Mouse (Mus musculus) left cerebral cortex, adult 8-10 months (tissue): ENCODE measurements around the gene Gadd45gip1. TPM values are rescaled to one million over a fixed set of nuclear protein-coding genes. Genes with fewer than 3 reads are reported as not detected.

ENCODE experiments used
- DNase-seq, 2 experiments: peaks; one replicate each; pipeline ENCODE4 v3.0.0; 2022; ENCODE audit warnings: low spot score in 2 of 2
- total RNA-seq, 4 experiments: library from RNA; stranded (reverse); gene quantifications; 2 replicates each; pipeline ENCODE4 v1.2.4; 2022

Gene Gadd45gip1
- 10 to 100 TPM; 23.3 to 28.4 (median 24.7) TPM for total RNA-seq

- no peak for DNase-seq
These were observed at the start of gene Gadd45gip1 for GRCm38 (mm10) chr8:84831490-84831889. Gene Gadd45gip1, plus strand, starts transcription at chr8:84831522.

- no peak for DNase-seq
These were observed 49.4 kb upstream of the Gadd45gip1 start for GRCm38 (mm10) chr8:84781686-84782505.

GRCm38 (mm10) chr8:84782680-84783079, 48.6 kb upstream of the Gadd45gip1 start:
- DNase-seq, result no peak

GRCm38 (mm10) chr8:84783198-84783918, 48.0 kb upstream of the Gadd45gip1 start:
- DNase-seq, result no peak

GRCm38 (mm10) chr8:84783919-84784581, 47.3 kb upstream of the Gadd45gip1 start:
- no peak for DNase-seq

- no peak for DNase-seq
These were observed 46.4 kb upstream of the Gadd45gip1 start for GRCm38 (mm10) chr8:84784681-84785505.

GRCm38 (mm10) chr8:84785506-84785755, 45.9 kb upstream of the Gadd45gip1 start:
- DNase-seq, result no peak

- DNase-seq, result no peak
These were observed 45.3 kb upstream of the Gadd45gip1 start for GRCm38 (mm10) chr8:84785756-84786677.

- no peak for DNase-seq
These were observed 44.4 kb upstream of the Gadd45gip1 start for GRCm38 (mm10) chr8:84786801-84787467.

GRCm38 (mm10) chr8:84787523-84788302, 43.6 kb upstream of the Gadd45gip1 start:
- no peak for DNase-seq

GRCm38 (mm10) chr8:84788896-84789295, 42.4 kb upstream of the Gadd45gip1 start:
- DNase-seq, result no peak

- no peak for DNase-seq
These were observed 42.0 kb upstream of the Gadd45gip1 start for GRCm38 (mm10) chr8:84789345-84789744.

- peak in 1 of 2 experiments; percentile 74 for DNase-seq
These were observed 41.4 kb upstream of the Gadd45gip1 start for GRCm38 (mm10) chr8:84789855-84790486.

GRCm38 (mm10) chr8:84790537-84790936, 40.8 kb upstream of the Gadd45gip1 start:
- DNase-seq, result no peak

GRCm38 (mm10) chr8:84792429-84792947, 38.8 kb upstream of the Gadd45gip1 start:
- DNase-seq, result no peak

GRCm38 (mm10) chr8:84793134-84793533, 38.2 kb upstream of the Gadd45gip1 start:
- no peak for DNase-seq

- DNase-seq, result peak in 1 of 2 experiments; percentile 80
These were observed 37.4 kb upstream of the Gadd45gip1 start for GRCm38 (mm10) chr8:84793791-84794485.

- DNase-seq, result peak in 1 of 2 experiments; percentile 63
These were observed 36.8 kb upstream of the Gadd45gip1 start for GRCm38 (mm10) chr8:84794486-84794885.
